Mouse (Mus musculus) heart, adult 2 months (tissue): ENCODE data around the gene Chn2. TPM values are rescaled to one million over a fixed set of nuclear protein-coding genes. Genes with fewer than 3 reads are reported as not detected.

Source experiments
- DNase-seq, 2 experiments: peaks; one replicate each; pipeline ENCODE4 v3.0.0; 2021
- H3K27ac ChIP-seq: fragments of 200-600 bp; 2 replicates; pipeline ENCODE4 v1.8.1; 2022
- H3K27me3 ChIP-seq: fragments of 200-500 bp; 2 replicates; pipeline ENCODE4 v1.6.1; 2012; ENCODE audit warnings: mild to moderate bottlenecking, low read length, inconsistent platforms, mixed read lengths; ENCODE audit not compliant: control insufficient read depth, insufficient read depth
- H3K36me3 ChIP-seq: fragments of 200-500 bp; 2 replicates; pipeline ENCODE4 v1.6.1; 2012; ENCODE audit warnings: low read length, inconsistent platforms; ENCODE audit not compliant: control insufficient read depth, insufficient read depth
- H3K4me1 ChIP-seq: fragments of 200-500 bp; 2 replicates; pipeline ENCODE4 v1.6.1; 2011; ENCODE audit warnings: low read length; ENCODE audit not compliant: control insufficient read depth, insufficient read depth
- H3K4me3 ChIP-seq: fragments of 200-600 bp; 2 replicates; pipeline ENCODE4 v1.8.1; 2022
- H3K79me2 ChIP-seq: fragments of 200-500 bp; replicated peaks from 2 replicates; pipeline ENCODE4 v1.6.1; 2012; ENCODE audit warnings: mild to moderate bottlenecking, inconsistent platforms, low read length, moderate library complexity, mixed read lengths; ENCODE audit not compliant: control insufficient read depth, insufficient read depth
- H3K9ac ChIP-seq: fragments of 200-500 bp; 2 replicates; pipeline ENCODE4 v1.6.1; 2012; ENCODE audit warnings: low read depth, mild to moderate bottlenecking, control low read depth, inconsistent platforms, low read length, mixed read lengths
- CTCF ChIP-seq: fragments of 200-600 bp; IDR thresholded peaks from 2 replicates; pipeline ENCODE4 v1.8.1; 2022; ENCODE audit warnings: antibody characterized with exemption, mild to moderate bottlenecking, moderate library complexity
- EP300 ChIP-seq: fragments of 200-500 bp; IDR thresholded peaks from 2 replicates; pipeline ENCODE4 v1.6.1; 2011; ENCODE audit warnings: low read depth, low read length, control low read depth; ENCODE audit not compliant: insufficient read depth
- POLR2A ChIP-seq: fragments of 200-500 bp; IDR thresholded peaks from 2 replicates; pipeline ENCODE4 v1.6.1; 2011; ENCODE audit warnings: mild to moderate bottlenecking, low read depth, low read length, control low read depth; ENCODE audit not compliant: insufficient read depth
- WGBS: fragments of 180-500 bp; shearing (Covaris S2); methylation state at CpG from one replicate; pipeline ENCODE4 v1.1.7; 2018; 5-methylcytosine and 5-hydroxymethylcytosine counted together
- intact Hi-C: fragments of 180-260 bp; cut with DNase I; formaldehyde crosslinking; loops from one replicate; pipeline ENCODE4 v1.15.1; 2025
- polyA plus RNA-seq: library from polyadenylated mRNA; depleted of rRNA; stranded (reverse); fragments of >200 nt; gene quantifications from 2 replicates; pipeline ENCODE4 v1.2.3, GENCODE M21; 2012
- total RNA-seq, 2 experiments: library from RNA; stranded (reverse); gene quantifications; 2 replicates each; pipeline ENCODE4 v1.2.3; 2021

Chn2 gene
- total and polyA plus RNA-seq, 3 experiments = 2.0 to 2.3 (median 2.3) TPM

- no peak for DNase-seq
- Histone ChIP-seq H3K4me3 (no peak overlapping the region), H3K27me3 (no peaks in the 10 kb centered on the region), H3K9ac (no peak overlapping the region), H3K27ac (no peak overlapping the region), H3K36me3 (no peaks in the 10 kb centered on the region; the same call in 1 of the 2 replicates), H3K79me2 (no peaks in the 10 kb centered on the region), H3K4me1 (peaks cover 10% of the 10 kb centered on the region)
- TF ChIP-seq CTCF (no peak), POLR2A (no peak), EP300 (no peak)
- intact Hi-C loops = loop anchor here (5.0 to 10.0 kb wide), 2 partner anchors 38 to 205 kb away; no protein-coding TSS in a partner anchor
- 87% methylated on average over 2 of the region's 2 CpGs for WGBS
These were observed 40.5 kb downstream of the Chn2 start for GRCm38 (mm10) chr6:54079881-54080280.

- intact Hi-C loops = loop anchor here (10.0 kb wide), 1 partner anchor 206 kb away; no protein-coding TSS in a partner anchor
- no peaks in the 10 kb centered on the region; the same call in 1 of the 2 replicates for H3K36me3 ChIP-seq
- WGBS = 75% methylated on average over 15 of the region's 15 CpGs
- H3K9ac ChIP-seq = no peak overlapping the region
- DNase-seq = peak in 1 of 2 experiments; percentile 35
- H3K27me3 ChIP-seq = no peaks in the 10 kb centered on the region
- H3K27ac ChIP-seq = no peak overlapping the region
- no peak overlapping the region for H3K4me3 ChIP-seq
- no peak for TF ChIP-seq POLR2A
- no peak for TF ChIP-seq EP300
- TF ChIP-seq CTCF = no peak
- no peaks in the 10 kb centered on the region for H3K79me2 ChIP-seq
- H3K4me1 ChIP-seq = peaks cover 16% of the 10 kb centered on the region
These were observed 41.3 kb downstream of the Chn2 start for GRCm38 (mm10) chr6:54080518-54081285.

GRCm38 (mm10) chr6:54082576-54082975 lies 43.2 kb downstream of the Chn2 start:
- intact Hi-C loops = loop anchor here (10.0 kb wide), 1 partner anchor 208 kb away; no protein-coding TSS in a partner anchor
- WGBS = 40% methylated on average over 2 of the region's 2 CpGs
- Histone ChIP-seq H3K9ac (no peak overlapping the region), H3K4me3 (no peak overlapping the region), H3K27me3 (no peaks in the 10 kb centered on the region), H3K79me2 (no peaks in the 10 kb centered on the region), H3K4me1 (peaks cover 16% of the 10 kb centered on the region), H3K36me3 (no peaks in the 10 kb centered on the region; the same call in 1 of the 2 replicates), H3K27ac (peak overlapping the region; percentile 78)
- TF ChIP-seq POLR2A (no peak), CTCF (no peak), EP300 (no peak)
- DNase-seq = peak; percentile 47 to 61

GRCm38 (mm10) chr6:54084046-54084445 lies 44.7 kb downstream of the Chn2 start:
- WGBS = 97% methylated on average over 6 of the region's 6 CpGs
- no peaks in the 10 kb centered on the region; the same call in 1 of the 2 replicates for H3K36me3 ChIP-seq
- intact Hi-C loops = loop anchor here (10.0 kb wide), 1 partner anchor 209 kb away; no protein-coding TSS in a partner anchor
- no peaks in the 10 kb centered on the region for H3K27me3 ChIP-seq
- no peak overlapping the region for H3K9ac ChIP-seq
- H3K4me1 ChIP-seq = peaks cover 16% of the 10 kb centered on the region
- no peak for DNase-seq
- TF ChIP-seq CTCF (no peak), EP300 (no peak), POLR2A (no peak)
- H3K27ac ChIP-seq = peak overlapping the region; percentile 4; the same call in 1 of the 2 replicates
- H3K4me3 ChIP-seq = no peak overlapping the region
- no peaks in the 10 kb centered on the region for H3K79me2 ChIP-seq

- H3K4me1 ChIP-seq = peaks cover 16% of the 10 kb centered on the region
- no peaks in the 10 kb centered on the region for H3K79me2 ChIP-seq
- H3K9ac ChIP-seq = no peak overlapping the region
- no peak for DNase-seq
- no peaks in the 10 kb centered on the region for H3K27me3 ChIP-seq
- intact Hi-C loops = loop anchor here (10.0 kb wide), 1 partner anchor 210 kb away; no protein-coding TSS in a partner anchor
- 55% methylated on average over 9 of the region's 9 CpGs for WGBS
- H3K4me3 ChIP-seq = no peak overlapping the region
- no peaks in the 10 kb centered on the region; the same call in 1 of the 2 replicates for H3K36me3 ChIP-seq
- TF ChIP-seq CTCF = no peak
- no peak for TF ChIP-seq EP300
- no peak for TF ChIP-seq POLR2A
- H3K27ac ChIP-seq = peak overlapping the region; percentile 10
These were observed 45.7 kb downstream of the Chn2 start for GRCm38 (mm10) chr6:54085009-54085408.

GRCm38 (mm10) chr6:54088168-54088567 lies 48.8 kb downstream of the Chn2 start:
- intact Hi-C loops = loop anchor here (10.0 kb wide), 1 partner anchor 213 kb away; no protein-coding TSS in a partner anchor
- TF ChIP-seq CTCF = no peak
- TF ChIP-seq EP300 = no peak
- no peak for DNase-seq
- WGBS = 58% methylated on average over 4 of the region's 4 CpGs
- Histone ChIP-seq H3K79me2 (no peaks in the 10 kb centered on the region), H3K4me1 (peaks cover 6% of the 10 kb centered on the region; the same call in 1 of the 2 replicates), H3K36me3 (no peaks in the 10 kb centered on the region), H3K27me3 (no peaks in the 10 kb centered on the region), H3K27ac (no peak overlapping the region), H3K9ac (no peak overlapping the region), H3K4me3 (no peak overlapping the region)
